Mouse (Mus musculus) adipocyte (in vitro differentiated cells): ENCODE measurements around the gene Tssk2.

Experiments
- DNase-seq: peaks from one replicate; pipeline ENCODE4 v3.0.0-alpha.2; 2016; ENCODE audit warnings: low spot score

Tssk2 gene

GRCm38 (mm10) chr16:17898462-17898861 is at the start of gene Tssk2, which contains the start of gene Dgcr2:
Tssk2 (plus strand) TSS chr16:17898637.
Dgcr2 (minus strand) TSS chr16:17898562.
- no peak for DNase-seq

DNA sequence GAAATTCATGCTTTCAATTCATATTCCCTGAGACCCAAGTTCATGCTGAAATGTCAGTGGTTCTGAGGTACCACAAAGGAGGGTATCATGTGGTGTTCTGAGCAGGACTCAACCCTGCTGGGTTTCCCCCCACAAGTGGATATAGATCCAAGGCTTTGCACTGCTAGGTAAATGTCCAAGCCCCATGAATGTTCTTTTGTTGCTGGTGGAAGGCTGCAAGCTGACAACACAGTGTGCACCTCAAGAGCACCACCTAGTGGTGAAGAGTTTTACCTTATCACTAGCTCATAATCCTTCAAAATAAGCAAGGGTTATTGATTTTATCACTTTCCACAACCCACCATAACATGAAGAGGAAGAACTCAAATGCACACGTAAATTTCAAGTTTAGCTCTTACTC is 49.5 kb upstream of the Tssk2 start:
- peak; percentile 81 for DNase-seq

- no peak for DNase-seq
Observed at GRCm38 (mm10) chr16:17849486-17849885, 49.0 kb upstream of the Tssk2 start.

DNA sequence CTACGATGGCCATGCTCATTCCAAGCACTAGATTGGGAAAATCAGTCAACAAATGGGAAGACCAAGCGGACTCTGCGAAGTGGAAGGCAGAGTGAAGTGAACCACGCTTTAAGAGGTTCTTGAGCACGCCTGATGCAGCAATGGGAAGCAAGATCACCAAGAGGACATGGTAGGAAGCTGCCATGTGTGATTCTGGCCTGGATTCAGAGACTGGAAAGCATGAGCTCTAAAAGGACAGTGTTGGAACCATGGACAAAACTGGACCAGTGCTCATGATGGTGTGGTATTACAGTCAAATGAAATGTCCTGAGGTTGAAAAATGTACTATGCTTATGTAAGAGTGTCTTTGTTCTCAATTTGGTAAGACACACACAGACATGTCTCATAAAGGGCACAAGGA is 47.1 kb upstream of the Tssk2 start:
- no peak for DNase-seq

DNA sequence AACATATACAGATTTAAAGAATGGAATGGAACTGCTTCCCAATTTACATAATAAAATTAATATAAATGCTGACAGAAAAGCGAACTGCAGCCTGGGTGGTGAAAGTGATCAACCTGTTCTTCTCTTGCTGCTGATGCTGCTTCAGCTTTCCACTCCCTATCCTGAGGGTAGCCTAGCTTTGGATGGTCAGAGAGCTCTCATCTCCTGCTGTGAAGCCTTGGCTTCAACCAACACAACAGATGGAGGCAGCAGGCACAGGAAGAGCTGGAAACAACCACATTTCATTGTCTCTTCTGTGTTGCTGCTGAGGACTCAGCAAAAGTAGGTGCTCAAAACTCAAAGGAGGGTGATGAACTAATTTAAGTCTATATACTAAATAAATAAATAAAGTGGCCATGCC is 46.6 kb upstream of the Tssk2 start:
- DNase-seq = no peak

GRCm38 (mm10) chr16:17853263-17853662 is 45.2 kb upstream of the Tssk2 start:
- no peak for DNase-seq

GRCm38 (mm10) chr16:17857157-17857556 is 41.3 kb upstream of the Tssk2 start:
- DNase-seq = no peak

DNA sequence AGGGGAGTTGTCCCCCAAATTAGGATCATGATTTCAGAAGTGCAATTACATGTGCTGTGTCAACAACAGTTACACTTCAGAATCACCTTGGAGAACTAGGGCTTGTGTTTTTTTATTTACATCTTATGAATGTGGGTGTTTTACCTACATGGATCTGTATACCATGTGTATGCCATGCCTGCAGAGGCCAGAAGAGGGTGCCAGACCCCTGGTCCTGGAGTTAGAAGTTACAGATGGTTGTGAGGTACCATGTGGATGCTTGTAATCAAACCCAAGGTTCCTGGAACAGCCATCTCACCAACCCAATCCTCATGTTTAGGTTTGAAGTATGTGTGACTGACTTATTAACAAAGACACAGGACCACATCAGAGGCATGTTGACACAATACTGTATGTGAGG is 39.8 kb upstream of the Tssk2 start:
- DNase-seq = peak; percentile 53

DNA sequence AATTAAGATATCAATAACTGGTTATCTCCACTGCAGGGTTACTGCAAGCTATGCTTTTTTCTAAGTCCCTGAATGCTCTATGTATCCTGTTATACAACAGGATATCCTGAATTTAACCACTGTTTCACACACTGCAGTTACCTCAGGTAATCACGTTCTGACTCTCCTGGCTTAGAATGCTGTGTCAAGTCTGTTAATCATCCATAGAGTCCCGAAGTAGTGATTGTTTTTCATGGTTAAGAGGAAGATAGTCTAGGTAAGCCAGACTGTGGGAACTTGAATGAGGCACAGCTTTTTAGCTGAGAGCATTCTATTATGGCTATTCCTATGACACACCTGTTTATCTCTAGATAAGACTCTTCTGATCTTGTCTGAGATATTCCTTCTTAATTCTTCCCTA is 33.1 kb upstream of the Tssk2 start:
- DNase-seq = no peak

DNA sequence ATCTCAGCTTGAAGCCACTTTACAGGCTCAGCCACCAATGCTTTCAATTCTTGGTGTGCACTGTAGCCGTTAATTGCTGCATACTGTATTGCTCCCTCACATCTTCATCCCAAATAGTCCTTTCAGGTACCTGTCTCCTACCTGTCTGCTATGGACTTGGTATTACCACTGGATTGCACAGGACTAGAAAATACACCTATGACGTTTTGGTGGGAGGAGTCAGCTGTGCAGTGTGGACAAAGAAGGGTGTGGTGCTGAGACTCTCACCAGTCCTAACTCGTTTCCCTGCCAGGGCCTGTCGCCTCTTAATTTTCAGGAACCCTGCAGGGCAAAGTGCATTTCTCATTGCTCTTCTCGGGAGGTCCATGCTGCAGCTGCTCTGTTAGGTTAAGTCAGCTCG is 32.7 kb upstream of the Tssk2 start:
- DNase-seq = no peak

DNA sequence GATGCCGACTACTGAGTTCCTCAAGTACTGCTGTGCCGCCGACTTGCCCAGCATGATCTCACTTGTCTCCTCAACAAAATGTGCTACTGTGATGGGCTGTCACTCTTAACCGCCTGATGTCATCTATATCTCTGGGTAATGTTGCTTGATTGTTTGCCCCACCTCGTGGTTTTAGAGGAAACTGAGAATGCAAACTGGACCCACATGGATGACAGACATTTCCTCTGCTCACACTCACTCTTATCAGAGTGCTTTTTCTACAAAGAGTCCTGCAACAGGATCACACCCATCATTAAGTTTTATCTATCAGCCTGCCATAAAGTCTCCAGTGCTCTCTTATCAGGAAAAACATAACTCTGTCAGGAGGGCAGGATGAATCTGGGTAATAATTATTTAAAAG is 27.2 kb upstream of the Tssk2 start:
- DNase-seq = no peak

DNA sequence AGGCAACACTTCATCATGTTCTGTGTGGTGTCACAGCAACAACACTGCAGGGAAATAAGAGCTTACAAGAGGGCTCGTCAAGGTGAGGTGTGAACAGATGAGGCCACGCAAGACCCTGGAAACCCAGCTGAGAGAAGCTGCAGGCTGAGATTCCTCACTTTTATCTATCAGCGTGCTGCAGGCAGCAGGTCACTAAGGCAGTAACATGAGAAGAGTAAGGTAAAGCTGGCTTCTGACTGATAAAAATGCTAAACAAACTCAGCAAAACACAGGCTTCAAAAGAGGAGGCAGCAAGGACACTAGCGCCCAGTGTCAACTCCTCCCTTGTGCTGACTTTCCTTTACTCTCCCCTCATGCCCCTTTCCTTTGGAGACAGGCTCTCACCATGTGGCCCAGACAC is 25.4 kb upstream of the Tssk2 start:
- DNase-seq = no peak

GRCm38 (mm10) chr16:17875174-17875573 is 23.3 kb upstream of the Tssk2 start:
- DNase-seq = peak; percentile 92

- DNase-seq = peak; percentile 52
Observed at GRCm38 (mm10) chr16:17876096-17876495, 22.3 kb upstream of the Tssk2 start.

DNA sequence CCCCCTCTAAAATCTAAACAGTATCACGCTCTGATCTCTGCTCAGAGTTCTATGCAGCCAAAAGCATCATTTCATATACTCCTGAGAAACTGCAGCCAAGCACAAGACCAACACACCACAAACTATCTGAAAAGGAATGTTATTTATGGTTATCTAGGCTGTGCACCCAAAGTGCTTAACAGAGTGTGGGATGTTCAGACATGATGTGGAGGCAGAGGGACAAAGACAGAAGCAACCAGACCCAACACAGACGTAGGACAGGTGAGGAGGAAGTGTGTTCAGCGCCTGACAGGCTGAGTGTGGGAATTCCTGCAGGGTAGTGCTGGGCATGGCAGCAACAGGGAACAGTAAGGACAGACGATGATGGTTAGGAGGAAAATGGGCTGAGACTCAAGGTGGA is 18.9 kb upstream of the Tssk2 start:
- DNase-seq = no peak

GRCm38 (mm10) chr16:17882196-17882595 is 16.2 kb upstream of the Tssk2 start:
- no peak for DNase-seq

DNA sequence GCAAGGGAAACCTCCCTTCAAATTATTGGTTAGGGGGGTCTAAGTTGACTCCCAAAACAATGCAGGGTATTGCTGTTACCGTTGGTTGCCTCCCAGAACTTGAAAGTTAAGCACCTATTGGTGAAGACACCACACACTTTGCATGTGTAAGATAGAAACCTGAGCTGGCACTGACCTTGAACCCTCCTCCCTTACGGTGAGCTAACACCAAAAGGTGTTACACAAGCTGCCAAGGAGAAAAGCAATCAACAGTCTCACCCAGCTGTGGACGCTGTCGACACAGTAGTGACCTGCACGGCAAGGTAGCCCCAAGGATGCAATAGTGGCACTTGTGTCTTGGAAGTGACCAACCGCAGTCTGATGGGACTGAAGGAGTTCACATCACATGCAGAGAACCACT is 14.3 kb upstream of the Tssk2 start:
- DNase-seq = no peak

DNA sequence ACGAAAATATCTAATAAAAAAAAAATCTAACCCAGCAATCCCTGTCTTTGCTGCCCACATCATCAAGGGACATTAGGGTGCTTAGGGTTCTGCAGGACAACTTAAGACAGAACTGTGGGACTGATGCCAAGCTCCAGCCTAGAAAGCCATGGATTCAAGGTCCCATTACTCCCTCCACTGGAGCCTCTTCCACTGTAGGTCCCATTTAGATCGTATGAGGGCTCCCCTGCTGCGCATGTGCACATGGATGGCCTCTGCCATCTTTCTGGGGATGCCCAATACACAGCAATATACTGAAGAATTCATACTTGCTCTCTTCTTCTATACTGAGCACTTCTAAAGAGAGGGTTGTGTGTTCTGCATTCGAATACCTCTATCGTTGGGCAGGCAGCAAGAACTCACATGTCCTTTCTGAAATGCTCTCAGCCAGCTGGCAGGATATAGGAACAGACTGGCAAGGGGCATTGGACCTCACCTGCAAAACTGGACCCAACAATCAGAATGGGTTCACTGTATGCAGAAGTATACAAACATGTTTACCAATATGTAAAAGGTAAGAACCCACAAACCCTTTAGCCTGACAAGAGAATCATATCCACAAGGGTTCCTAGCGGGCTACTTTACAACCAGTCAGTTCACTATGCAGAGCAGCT is 8.6 kb upstream of the Tssk2 start:
- no peak for DNase-seq

DNA sequence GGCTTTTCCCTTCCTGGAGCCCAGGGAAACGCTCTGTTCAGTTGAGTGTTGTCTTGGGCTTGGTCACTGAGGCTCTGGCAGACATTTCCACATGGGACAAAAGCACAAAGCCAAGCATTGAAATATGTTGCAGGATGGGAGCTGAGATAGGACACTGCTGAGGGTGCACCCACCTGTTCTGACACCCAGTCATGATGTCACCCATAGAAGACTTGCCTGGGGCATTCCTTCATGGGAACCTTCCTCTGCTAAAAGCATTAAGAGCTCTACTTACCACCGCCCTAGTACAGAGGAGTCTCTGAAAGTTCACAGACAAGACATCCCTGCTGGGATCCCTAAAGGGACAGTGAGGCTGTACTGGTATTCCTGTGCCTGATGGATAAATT is 8.1 kb upstream of the Tssk2 start:
- DNase-seq = no peak

DNA sequence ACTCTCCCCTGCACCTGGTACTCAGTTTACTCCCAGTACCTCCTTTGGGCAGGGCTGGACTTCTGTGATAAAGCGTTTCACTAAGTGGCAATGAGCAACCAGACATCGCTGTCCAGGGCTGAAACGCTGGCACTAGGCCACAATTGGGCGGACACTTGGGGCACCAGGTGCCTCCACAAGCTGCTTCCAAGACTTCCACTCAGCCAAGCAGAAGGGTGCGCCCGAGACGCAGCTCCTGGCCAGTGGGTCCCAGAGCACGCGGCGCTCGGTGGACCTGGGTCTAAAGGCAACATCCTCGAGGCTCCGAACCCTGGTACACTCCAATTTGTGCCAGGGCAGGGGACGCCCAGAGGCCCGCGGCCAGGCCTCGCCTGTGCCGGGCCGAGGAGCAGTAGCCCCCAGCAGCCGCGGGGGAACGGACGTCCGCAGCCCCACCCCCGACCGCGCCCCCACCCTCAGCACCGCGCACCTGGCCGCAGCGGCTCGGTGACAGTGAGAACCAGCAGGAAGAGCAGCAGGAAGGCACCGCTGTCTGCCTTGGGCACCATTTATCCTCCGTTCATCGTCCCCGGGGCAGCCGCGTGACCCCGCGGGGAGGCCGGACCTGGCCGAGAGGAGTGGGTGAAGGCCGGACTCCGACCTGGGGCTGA is 7.4 kb upstream of the Tssk2 start:
- DNase-seq = peak; percentile 94

DNA sequence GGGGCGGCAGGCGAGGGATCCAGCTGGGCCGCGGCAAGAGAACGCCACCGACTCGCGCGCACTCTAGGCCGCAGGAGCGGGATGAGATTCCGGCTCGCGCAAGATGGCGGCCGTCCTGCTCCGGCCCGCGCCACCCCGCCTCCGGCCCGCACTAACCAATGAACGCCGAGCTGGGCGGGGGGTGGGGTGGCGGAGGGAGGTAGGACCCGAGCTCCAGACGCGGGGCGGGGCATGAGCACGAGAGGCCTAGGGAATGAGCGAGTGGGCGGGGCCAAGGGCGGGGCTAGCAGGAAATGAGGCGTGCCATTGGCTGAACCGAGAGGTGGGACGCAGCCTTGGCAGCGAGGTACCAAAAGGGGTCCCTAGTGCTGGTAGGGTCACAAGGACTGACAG is 6.9 kb upstream of the Tssk2 start, which contains the start of gene Gm20518:
Gm20518 (minus strand) TSS at position 105 of the 393 bp plus-strand sequence.
- DNase-seq = peak; percentile 99

DNA sequence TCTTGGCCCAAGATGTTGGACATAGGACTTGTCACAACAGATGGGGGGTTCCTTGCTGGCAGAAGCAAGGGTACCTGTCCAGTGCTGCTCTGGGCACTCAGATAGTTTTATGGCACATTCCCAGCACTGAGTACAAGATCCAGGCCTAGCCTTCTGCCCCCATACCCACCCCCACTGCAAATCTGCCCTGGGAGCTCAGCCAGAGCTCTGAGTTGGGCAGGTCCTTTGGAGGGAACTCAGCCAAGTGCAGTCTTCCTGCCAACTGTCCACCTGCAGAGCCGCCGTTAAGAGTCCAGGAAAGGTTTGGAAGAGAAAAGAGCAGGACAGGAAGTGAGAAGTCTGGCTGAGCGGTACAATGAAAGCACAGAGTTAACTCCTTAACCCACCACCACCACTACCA is 5.8 kb upstream of the Tssk2 start:
- no peak for DNase-seq

DNA sequence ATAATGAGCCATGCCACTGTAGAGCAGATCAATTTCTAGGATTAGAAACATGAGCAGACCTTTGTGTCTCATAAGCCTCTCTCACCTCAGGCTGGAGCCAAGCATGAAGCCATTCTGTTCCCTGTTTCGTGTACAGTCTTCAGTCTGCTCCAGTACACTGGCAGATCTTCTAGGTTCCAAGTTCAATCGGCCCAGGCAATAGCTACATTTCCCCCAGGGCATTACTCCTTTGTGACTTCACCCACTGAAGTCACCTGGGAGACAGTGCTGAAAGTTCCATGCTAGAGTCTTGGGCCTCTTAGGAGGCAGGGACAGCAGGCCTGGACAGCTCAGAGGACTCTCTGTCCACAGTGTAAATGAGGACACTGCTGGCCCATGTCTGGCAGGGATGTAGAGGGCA is 4.5 kb upstream of the Tssk2 start, which contains the start of gene Tssk1:
Tssk1 (plus strand) TSS at position 301 of the 400 bp plus-strand sequence.
- DNase-seq = no peak

DNA sequence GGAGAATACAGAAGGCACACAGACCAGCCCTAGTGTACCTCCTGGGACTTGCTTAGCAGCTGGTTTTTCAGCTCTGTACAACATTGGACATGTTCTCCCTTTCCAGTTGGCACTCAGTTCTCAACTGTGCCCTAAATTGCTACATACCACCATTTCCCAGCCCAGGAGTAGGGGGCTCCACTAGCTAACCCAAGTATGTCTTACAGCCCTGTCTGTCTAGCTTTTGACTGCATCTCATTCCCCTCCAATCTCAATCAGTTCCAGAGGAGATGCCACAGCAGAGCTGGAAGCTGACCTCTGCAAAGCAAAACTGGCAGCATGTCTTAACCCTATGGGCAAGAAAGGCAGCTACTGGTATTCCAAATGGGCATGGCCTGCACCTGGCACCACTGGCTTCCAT is 2.3 kb upstream of the Tssk2 start:
- DNase-seq = peak; percentile 56
